Mouse (Mus musculus): ENCODE measurements around the gene Catip.
A peak's percentile ranks its signal among the peaks of the same experiment; 100 is the strongest.
"Not testable (repeated sequence)": the region's sequence is repeated elsewhere in the genome, so short reads cannot be mapped to it uniquely, and the experiment has no call there.

The Catip gene

GRCm38 (mm10) chr1:74361812-74362211 is at the start of gene Catip:
Catip (plus strand) TSS chr1:74362108.
- peak; percentile 81 for DNase-seq (ENCODE audit: low read depth, low spot score)
- no peaks in the 10 kb centered on the region for H3K27me3 ChIP-seq (ENCODE audit: control insufficient read depth, insufficient read depth, low read length, poor library complexity, severe bottlenecking)
- no peaks in the 10 kb centered on the region for H3K36me3 ChIP-seq (ENCODE audit: control insufficient read depth, insufficient read depth, low read length, poor library complexity, severe bottlenecking)

- peak; percentile 89 for DNase-seq (ENCODE audit: low read depth, low spot score)
- Histone ChIP-seq H3K27me3 (ENCODE audit: control insufficient read depth, insufficient read depth, low read length, poor library complexity, severe bottlenecking) (no peaks in the 10 kb centered on the region), H3K36me3 (ENCODE audit: control insufficient read depth, insufficient read depth, low read length, poor library complexity, severe bottlenecking) (no peaks in the 10 kb centered on the region)
Measured at GRCm38 (mm10) chr1:74313049-74313692, 48.7 kb upstream of the Catip start.

GRCm38 (mm10) chr1:74314796-74315195 is 47.1 kb upstream of the Catip start:
- no peak for DNase-seq (ENCODE audit: low read depth, low spot score)
- H3K36me3 ChIP-seq (ENCODE audit: control insufficient read depth, insufficient read depth, low read length, poor library complexity, severe bottlenecking): no peaks in the 10 kb centered on the region
- no peaks in the 10 kb centered on the region for H3K27me3 ChIP-seq (ENCODE audit: control insufficient read depth, insufficient read depth, low read length, poor library complexity, severe bottlenecking)

- H3K27me3 ChIP-seq (ENCODE audit: control insufficient read depth, insufficient read depth, low read length, poor library complexity, severe bottlenecking): no peaks in the 10 kb centered on the region
- no peak for DNase-seq (ENCODE audit: low read depth, low spot score)
- no peaks in the 10 kb centered on the region for H3K36me3 ChIP-seq (ENCODE audit: control insufficient read depth, insufficient read depth, low read length, poor library complexity, severe bottlenecking)
Measured at GRCm38 (mm10) chr1:74316114-74316827, 45.6 kb upstream of the Catip start.

- DNase-seq (ENCODE audit: low read depth, low spot score): no peak
Measured at GRCm38 (mm10) chr1:74318711-74319110, 43.2 kb upstream of the Catip start.

GRCm38 (mm10) chr1:74321396-74321795 is 40.5 kb upstream of the Catip start:
- H3K27me3 ChIP-seq (ENCODE audit: control insufficient read depth, insufficient read depth, low read length, poor library complexity, severe bottlenecking): no peaks in the 10 kb centered on the region
- H3K36me3 ChIP-seq (ENCODE audit: control insufficient read depth, insufficient read depth, low read length, poor library complexity, severe bottlenecking): no peaks in the 10 kb centered on the region
- DNase-seq (ENCODE audit: low read depth, low spot score): no peak

More at GRCm38 (mm10) chr1:74318711-74319110, 43.2 kb upstream of the Catip start:
- Histone ChIP-seq H3K27me3 (ENCODE audit: control insufficient read depth, insufficient read depth, low read length, poor library complexity, severe bottlenecking) (no peaks in the 10 kb centered on the region), H3K36me3 (ENCODE audit: control insufficient read depth, insufficient read depth, low read length, poor library complexity, severe bottlenecking) (no peaks in the 10 kb centered on the region)

GRCm38 (mm10) chr1:74326916-74327315 is 35.0 kb upstream of the Catip start:
- not testable (repeated sequence) for H3K36me3 ChIP-seq (ENCODE audit: control insufficient read depth, insufficient read depth, low read length, poor library complexity, severe bottlenecking); H3K27me3 ChIP-seq (ENCODE audit: control insufficient read depth, insufficient read depth, low read length, poor library complexity, severe bottlenecking)

GRCm38 (mm10) chr1:74329899-74330431 is 31.9 kb upstream of the Catip start:
- no peak for DNase-seq (ENCODE audit: low read depth, low spot score)
- H3K27me3 ChIP-seq (ENCODE audit: control insufficient read depth, insufficient read depth, low read length, poor library complexity, severe bottlenecking): no peaks in the 10 kb centered on the region
- H3K36me3 ChIP-seq (ENCODE audit: control insufficient read depth, insufficient read depth, low read length, poor library complexity, severe bottlenecking): no peaks in the 10 kb centered on the region

More at GRCm38 (mm10) chr1:74326916-74327315, 35.0 kb upstream of the Catip start:
- not testable (repeated sequence) for DNase-seq (ENCODE audit: low read depth, low spot score)

- no peaks in the 10 kb centered on the region for H3K36me3 ChIP-seq (ENCODE audit: control insufficient read depth, insufficient read depth, low read length, poor library complexity, severe bottlenecking)
- DNase-seq (ENCODE audit: low read depth, low spot score): no peak
- no peaks in the 10 kb centered on the region for H3K27me3 ChIP-seq (ENCODE audit: control insufficient read depth, insufficient read depth, low read length, poor library complexity, severe bottlenecking)
Measured at GRCm38 (mm10) chr1:74331046-74331681, 30.7 kb upstream of the Catip start.

- Histone ChIP-seq H3K36me3 (ENCODE audit: control insufficient read depth, insufficient read depth, low read length, poor library complexity, severe bottlenecking) (no peaks in the 10 kb centered on the region), H3K27me3 (ENCODE audit: control insufficient read depth, insufficient read depth, low read length, poor library complexity, severe bottlenecking) (no peaks in the 10 kb centered on the region)
- DNase-seq (ENCODE audit: low read depth, low spot score): peak; percentile 97
Measured at GRCm38 (mm10) chr1:74332241-74332763, 29.6 kb upstream of the Catip start.

- Histone ChIP-seq H3K36me3 (ENCODE audit: control insufficient read depth, insufficient read depth, low read length, poor library complexity, severe bottlenecking) (no peaks in the 10 kb centered on the region), H3K27me3 (ENCODE audit: control insufficient read depth, insufficient read depth, low read length, poor library complexity, severe bottlenecking) (no peaks in the 10 kb centered on the region)
- no peak for DNase-seq (ENCODE audit: low read depth, low spot score)
Measured at GRCm38 (mm10) chr1:74332930-74333329, 29.0 kb upstream of the Catip start.

GRCm38 (mm10) chr1:74334607-74335006 is 27.3 kb upstream of the Catip start:
- no peak for DNase-seq (ENCODE audit: low read depth, low spot score)
- H3K27me3 ChIP-seq (ENCODE audit: control insufficient read depth, insufficient read depth, low read length, poor library complexity, severe bottlenecking): no peaks in the 10 kb centered on the region
- no peaks in the 10 kb centered on the region for H3K36me3 ChIP-seq (ENCODE audit: control insufficient read depth, insufficient read depth, low read length, poor library complexity, severe bottlenecking)

- H3K36me3 ChIP-seq (ENCODE audit: control insufficient read depth, insufficient read depth, low read length, poor library complexity, severe bottlenecking): no peaks in the 10 kb centered on the region
- H3K27me3 ChIP-seq (ENCODE audit: control insufficient read depth, insufficient read depth, low read length, poor library complexity, severe bottlenecking): no peaks in the 10 kb centered on the region
- DNase-seq (ENCODE audit: low read depth, low spot score): no peak
Measured at GRCm38 (mm10) chr1:74335033-74335432, 26.9 kb upstream of the Catip start.

GRCm38 (mm10) chr1:74335436-74336170 is 26.3 kb upstream of the Catip start:
- no peak for DNase-seq (ENCODE audit: low read depth, low spot score)
- H3K36me3 ChIP-seq (ENCODE audit: control insufficient read depth, insufficient read depth, low read length, poor library complexity, severe bottlenecking): no peaks in the 10 kb centered on the region
- H3K27me3 ChIP-seq (ENCODE audit: control insufficient read depth, insufficient read depth, low read length, poor library complexity, severe bottlenecking): no peaks in the 10 kb centered on the region

Data from splenic B cell, adult 2 months (primary cell).